Mouse (Mus musculus) stomach, postnatal 0 days (tissue): ENCODE results near the gene Enoph1.

Experiments used
- CTCF ChIP-seq: IDR thresholded peaks from 2 replicates; pipeline ENCODE4 v1.5.1; 2016; ENCODE audit warnings: antibody characterized with exemption, low read depth, mild to moderate bottlenecking, moderate library complexity
- EP300 ChIP-seq: optimal IDR thresholded peaks from 2 replicates; pipeline ENCODE3; 2016; ENCODE audit warnings: antibody characterized with exemption

- TF ChIP-seq CTCF = no peak
- no peak for TF ChIP-seq EP300
These were observed 6.3 kb downstream of the Enoph1 start for GRCm38 (mm10) chr5:100046096-100046495.
